Mouse (Mus musculus) testis, adult 2 months (tissue): ENCODE data around the gene Safb2. TPM values are rescaled to one million over a fixed set of nuclear protein-coding genes. Genes with fewer than 3 reads are reported as not detected.

Source experiments
- H3K27ac ChIP-seq: fragments of 200-500 bp; 2 replicates; pipeline ENCODE4 v1.5.1; 2012; ENCODE audit warnings: low read depth, low read length; ENCODE audit not compliant: control insufficient read depth, insufficient read depth
- H3K27me3 ChIP-seq: fragments of 200-500 bp; 2 replicates; pipeline ENCODE4 v1.6.1; 2012; ENCODE audit warnings: mild to moderate bottlenecking, low read length, moderate library complexity; ENCODE audit not compliant: control insufficient read depth, insufficient read depth
- H3K36me3 ChIP-seq: fragments of 200-500 bp; 2 replicates; pipeline ENCODE4 v1.6.1; 2012; ENCODE audit warnings: mild to moderate bottlenecking, low read length; ENCODE audit not compliant: control insufficient read depth, insufficient read depth
- H3K4me1 ChIP-seq: fragments of 200-500 bp; 2 replicates; pipeline ENCODE4 v1.6.1; 2012; ENCODE audit warnings: low read length; ENCODE audit not compliant: control insufficient read depth, insufficient read depth
- H3K4me3 ChIP-seq: fragments of 200-500 bp; 2 replicates; pipeline ENCODE4 v1.5.1; 2012; ENCODE audit warnings: low read depth, mild to moderate bottlenecking, low read length, moderate library complexity, mixed read lengths; ENCODE audit not compliant: control insufficient read depth
- CTCF ChIP-seq: fragments of 200-500 bp; IDR thresholded peaks from 2 replicates; pipeline ENCODE4 v1.5.1; 2012; ENCODE audit warnings: low read depth, mild to moderate bottlenecking, inconsistent platforms, low read length, moderate library complexity; ENCODE audit not compliant: control insufficient read depth, insufficient read depth, insufficient replicate concordance
- POLR2A ChIP-seq: fragments of 200-500 bp; IDR thresholded peaks from 2 replicates; pipeline ENCODE4 v1.6.1; 2012; ENCODE audit warnings: low read depth, mild to moderate bottlenecking, inconsistent platforms, low read length, moderate library complexity; ENCODE audit not compliant: control insufficient read depth
- polyA plus RNA-seq: library from polyadenylated mRNA; depleted of rRNA; stranded (reverse); fragments of >200 nt; gene quantifications from 2 replicates; pipeline ENCODE4 v1.2.3, GENCODE M21; 2012

The Safb2 gene
- polyA plus RNA-seq, 1 experiment, result 92.2 TPM

- Histone ChIP-seq H3K4me3 (no peak overlapping the region), H3K27me3 (no peaks in the 10 kb centered on the region), H3K27ac (no peak overlapping the region), H3K36me3 (no peaks in the 10 kb centered on the region; the same call in none of the 2 replicates), H3K4me1 (peaks cover 8% of the 10 kb centered on the region)
- no peak for TF ChIP-seq POLR2A
- TF ChIP-seq CTCF, result no peak
These were observed 21.0 kb upstream of the Safb2 start for GRCm38 (mm10) chr17:56605431-56605830.

GRCm38 (mm10) chr17:56604422-56604821, 20.0 kb upstream of the Safb2 start:
- H3K27me3 ChIP-seq, result no peaks in the 10 kb centered on the region
- H3K27ac ChIP-seq, result no peak overlapping the region
- H3K36me3 ChIP-seq, result no peaks in the 10 kb centered on the region; the same call in none of the 2 replicates
- peaks cover 3% of the 10 kb centered on the region for H3K4me1 ChIP-seq
- no peak overlapping the region for H3K4me3 ChIP-seq
- no peak for TF ChIP-seq CTCF
- no peak for TF ChIP-seq POLR2A

GRCm38 (mm10) chr17:56604070-56604380, 19.6 kb upstream of the Safb2 start:
- Histone ChIP-seq H3K4me3 (no peak overlapping the region), H3K4me1 (peaks cover 3% of the 10 kb centered on the region), H3K27me3 (no peaks in the 10 kb centered on the region), H3K36me3 (no peaks in the 10 kb centered on the region; the same call in none of the 2 replicates), H3K27ac (no peak overlapping the region)
- TF ChIP-seq POLR2A, result no peak
- no peak for TF ChIP-seq CTCF

GRCm38 (mm10) chr17:56603186-56604069, 19.0 kb upstream of the Safb2 start:
- no peaks in the 10 kb centered on the region for H3K4me1 ChIP-seq
- TF ChIP-seq CTCF (no peak), POLR2A (no peak)
- no peak overlapping the region for H3K27ac ChIP-seq
- H3K27me3 ChIP-seq, result no peaks in the 10 kb centered on the region
- no peak overlapping the region for H3K4me3 ChIP-seq
- H3K36me3 ChIP-seq, result no peaks in the 10 kb centered on the region; the same call in none of the 2 replicates

GRCm38 (mm10) chr17:56593527-56594271, 9.3 kb upstream of the Safb2 start:
- no peak for TF ChIP-seq POLR2A
- no peak for TF ChIP-seq CTCF

GRCm38 (mm10) chr17:56592553-56592952, 8.2 kb upstream of the Safb2 start:
- Histone ChIP-seq H3K27me3 (no peaks in the 10 kb centered on the region), H3K4me1 (no peaks in the 10 kb centered on the region; the same call in 1 of the 2 replicates), H3K36me3 (peaks cover 7% of the 10 kb centered on the region), H3K4me3 (no peak overlapping the region), H3K27ac (no peak overlapping the region)
- no peak for TF ChIP-seq CTCF

More at GRCm38 (mm10) chr17:56593527-56594271, 9.3 kb upstream of the Safb2 start:
- H3K27me3 ChIP-seq, result no peaks in the 10 kb centered on the region
- no peak overlapping the region for H3K4me3 ChIP-seq
- no peak overlapping the region for H3K27ac ChIP-seq
- H3K4me1 ChIP-seq, result no peaks in the 10 kb centered on the region; the same call in 1 of the 2 replicates
- peaks cover 4% of the 10 kb centered on the region for H3K36me3 ChIP-seq

DNA sequence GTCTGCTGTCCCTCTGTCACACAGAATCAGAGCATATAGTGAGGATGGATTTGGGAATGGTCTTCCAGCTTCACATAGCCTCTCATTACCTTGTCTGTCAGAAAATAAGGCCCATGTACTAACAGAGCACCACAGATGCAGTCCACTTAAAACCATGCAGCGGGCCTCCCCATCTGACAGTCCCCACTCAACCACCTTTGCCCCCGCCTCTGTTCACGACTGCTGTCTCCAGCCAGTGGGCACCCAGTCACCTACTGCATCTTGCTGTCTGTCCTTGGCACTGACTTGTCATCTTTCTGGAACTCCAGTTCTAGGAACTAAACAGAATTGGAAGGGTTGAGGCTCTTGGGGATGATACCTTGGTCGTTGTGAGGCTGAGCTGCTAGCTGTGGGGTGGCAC, 4.5 kb upstream of the Safb2 start:
- TF ChIP-seq POLR2A (no peak), CTCF (no peak)
- Histone ChIP-seq H3K4me3 (no peak overlapping the region), H3K27ac (peak overlapping the region; percentile 11; the same call in 1 of the 2 replicates), H3K36me3 (peaks cover 9% of the 10 kb centered on the region), H3K4me1 (no peaks in the 10 kb centered on the region; the same call in 1 of the 2 replicates), H3K27me3 (no peaks in the 10 kb centered on the region)
